Mouse (Mus musculus) liver, embryonic 13.5 days (tissue): ENCODE results near the gene Stbd1. TPM values are rescaled to one million over a fixed set of nuclear protein-coding genes. Genes with fewer than 3 reads are reported as not detected.

Source experiments
- ATAC-seq: fragments of 200-750 bp; cut with Nextera tagmentation; 2 replicates; pipeline ENCODE4 v1.8.0; 2017; ENCODE audit warnings: low read depth, mild to moderate bottlenecking, moderate number of reproducible peaks, moderate library complexity
- DNase-seq: peaks from one replicate; pipeline ENCODE4 v3.0.0; 2022
- H3K27ac ChIP-seq: fragments of 300-500 bp; sonication (generic); 2 replicates; pipeline ENCODE4 v1.5.1; 2015; ENCODE audit warnings: moderate library complexity, mild to moderate bottlenecking, inconsistent platforms
- H3K27me3 ChIP-seq: fragments of 300-500 bp; sonication (generic); 2 replicates; pipeline ENCODE4 v1.6.1; 2015; ENCODE audit warnings: mild to moderate bottlenecking, inconsistent platforms
- H3K36me3 ChIP-seq: fragments of 300-500 bp; sonication (generic); 2 replicates; pipeline ENCODE4 v1.6.1; 2015; ENCODE audit warnings: mild to moderate bottlenecking, inconsistent platforms
- H3K4me1 ChIP-seq: fragments of 300-500 bp; sonication (generic); replicated peaks from 2 replicates; pipeline ENCODE4 v1.6.1; 2015; ENCODE audit warnings: inconsistent platforms
- H3K4me2 ChIP-seq: fragments of 300-500 bp; sonication (generic); 2 replicates; pipeline ENCODE4 v1.6.1; 2015; ENCODE audit warnings: inconsistent platforms, mild to moderate bottlenecking, moderate library complexity
- H3K4me3 ChIP-seq: fragments of 300-500 bp; sonication (generic); replicated peaks from 2 replicates; pipeline ENCODE4 v1.5.1; 2015; ENCODE audit warnings: mild to moderate bottlenecking, inconsistent platforms
- H3K9ac ChIP-seq: fragments of 300-500 bp; sonication (generic); 2 replicates; pipeline ENCODE4 v1.6.1; 2015; ENCODE audit warnings: mild to moderate bottlenecking, inconsistent platforms
- H3K9me3 ChIP-seq: fragments of 300-500 bp; sonication (generic); replicated peaks from 2 replicates; pipeline ENCODE4 v1.6.1; 2016; ENCODE audit warnings: inconsistent platforms
- WGBS: fragments of 180-500 bp; shearing (Covaris S2); methylation state at CpG from one replicate; pipeline ENCODE4 v1.1.7; 2015; ENCODE audit not compliant: insufficient replicate concordance; 5-methylcytosine and 5-hydroxymethylcytosine counted together
- polyA plus RNA-seq: library from polyadenylated mRNA; unstranded; fragments of >200 nt; fragmentation: Nextera tagmentation; extraction: Ambion mirVana; gene quantifications from 2 replicates; pipeline ENCODE4 v1.2.1, GENCODE M21; 2015

Stbd1 gene
- polyA plus RNA-seq, 1 experiment from 2014 or later = 5.1 TPM

- DNase-seq (no peak), ATAC-seq (no peak)
- Histone ChIP-seq H3K9me3 (no peaks in the 10 kb centered on the region), H3K27ac (no peak overlapping the region), H3K4me3 (no peak overlapping the region), H3K4me1 (no peaks in the 10 kb centered on the region), H3K27me3 (no peaks in the 10 kb centered on the region), H3K36me3 (no peaks in the 10 kb centered on the region), H3K9ac (no peak overlapping the region), H3K4me2 (no peak overlapping the region)
- 67% methylated on average over 5 of the region's 5 CpGs for WGBS
These were observed 7.8 kb upstream of the Stbd1 start for GRCm38 (mm10) chr5:92595026-92595425.

- H3K4me2 ChIP-seq = no peak overlapping the region
- H3K36me3 ChIP-seq = no peaks in the 10 kb centered on the region
- 74% methylated on average over 8 of the region's 8 CpGs for WGBS
- no peaks in the 10 kb centered on the region for H3K9me3 ChIP-seq
- H3K27me3 ChIP-seq = peaks cover 8% of the 10 kb centered on the region
- H3K27ac ChIP-seq = no peak overlapping the region
- DNase-seq (no peak), ATAC-seq (no peak)
- H3K4me1 ChIP-seq = no peaks in the 10 kb centered on the region
- no peak overlapping the region for H3K4me3 ChIP-seq
- no peak overlapping the region for H3K9ac ChIP-seq
These were observed 6.0 kb upstream of the Stbd1 start for GRCm38 (mm10) chr5:92596865-92597264.

- DNase-seq = no peak
- WGBS = 67% methylated on average over 10 of the region's 10 CpGs
These were observed 3.8 kb upstream of the Stbd1 start for GRCm38 (mm10) chr5:92599030-92599429.

GRCm38 (mm10) chr5:92604452-92605247, 1.8 kb downstream of the Stbd1 start:
- peaks cover 41% of the 10 kb centered on the region for H3K27me3 ChIP-seq
- H3K36me3 ChIP-seq = no peaks in the 10 kb centered on the region
- H3K27ac ChIP-seq = no peak overlapping the region
- ATAC-seq = no peak
- H3K4me2 ChIP-seq = no peak overlapping the region
- H3K4me3 ChIP-seq = no peak overlapping the region
- H3K9me3 ChIP-seq = no peaks in the 10 kb centered on the region
- H3K4me1 ChIP-seq = peaks cover 10% of the 10 kb centered on the region
- DNase-seq = no peak
- 65% methylated on average over 10 of the region's 10 CpGs for WGBS
- no peak overlapping the region for H3K9ac ChIP-seq

More at GRCm38 (mm10) chr5:92599030-92599429, 3.8 kb upstream of the Stbd1 start:
- Histone ChIP-seq H3K27me3 (peaks cover 29% of the 10 kb centered on the region), H3K27ac (no peak overlapping the region), H3K36me3 (no peaks in the 10 kb centered on the region), H3K4me2 (no peak overlapping the region), H3K4me3 (no peak overlapping the region), H3K9ac (no peak overlapping the region), H3K4me1 (peaks cover 6% of the 10 kb centered on the region; the same call in 1 of the 2 replicates), H3K9me3 (no peaks in the 10 kb centered on the region)
- ATAC-seq = no peak

- H3K27me3 ChIP-seq = peaks cover 25% of the 10 kb centered on the region
- DNase-seq (no peak), ATAC-seq (no peak)
- H3K4me2 ChIP-seq = no peak overlapping the region
- 62% methylated on average over 5 of the region's 5 CpGs for WGBS
- H3K4me1 ChIP-seq = peaks cover 10% of the 10 kb centered on the region
- no peak overlapping the region for H3K4me3 ChIP-seq
- H3K27ac ChIP-seq = no peak overlapping the region
- no peak overlapping the region for H3K9ac ChIP-seq
- H3K36me3 ChIP-seq = no peaks in the 10 kb centered on the region
- no peaks in the 10 kb centered on the region for H3K9me3 ChIP-seq
These were observed 4.8 kb downstream of the Stbd1 start for GRCm38 (mm10) chr5:92607492-92608229.

- DNase-seq = no peak
- H3K4me3 ChIP-seq = no peak overlapping the region
- no peak overlapping the region for H3K9ac ChIP-seq
- no peaks in the 10 kb centered on the region for H3K27me3 ChIP-seq
- no peak overlapping the region for H3K27ac ChIP-seq
- H3K4me2 ChIP-seq = no peak overlapping the region
- no peak for ATAC-seq
- H3K9me3 ChIP-seq = no peaks in the 10 kb centered on the region
- 63% methylated on average over 4 of the region's 4 CpGs for WGBS
- H3K4me1 ChIP-seq = no peaks in the 10 kb centered on the region
- H3K36me3 ChIP-seq = no peaks in the 10 kb centered on the region
These were observed 9.9 kb downstream of the Stbd1 start for GRCm38 (mm10) chr5:92612756-92613155.

- Histone ChIP-seq H3K4me2 (no peak overlapping the region), H3K9me3 (no peaks in the 10 kb centered on the region), H3K27me3 (no peaks in the 10 kb centered on the region), H3K36me3 (no peaks in the 10 kb centered on the region), H3K9ac (no peak overlapping the region), H3K4me3 (no peak overlapping the region), H3K4me1 (no peaks in the 10 kb centered on the region), H3K27ac (no peak overlapping the region)
- 75% methylated on average over 5 of the region's 5 CpGs for WGBS
- ATAC-seq (no peak), DNase-seq (no peak)
These were observed 19.0 kb downstream of the Stbd1 start for GRCm38 (mm10) chr5:92621883-92622282.

GRCm38 (mm10) chr5:92627896-92628295, 25.1 kb downstream of the Stbd1 start:
- Histone ChIP-seq H3K4me2 (no peak overlapping the region), H3K4me3 (no peak overlapping the region), H3K27me3 (no peaks in the 10 kb centered on the region), H3K9me3 (no peaks in the 10 kb centered on the region), H3K9ac (no peak overlapping the region), H3K27ac (no peak overlapping the region), H3K36me3 (no peaks in the 10 kb centered on the region), H3K4me1 (no peaks in the 10 kb centered on the region)
- ATAC-seq = no peak
- WGBS = 62% methylated on average over 7 of the region's 7 CpGs
- DNase-seq = no peak

- no peak for ATAC-seq
- WGBS = 47% methylated on average over 4 of the region's 4 CpGs
- no peak for DNase-seq
These were observed 30.7 kb downstream of the Stbd1 start for GRCm38 (mm10) chr5:92633526-92633925.

GRCm38 (mm10) chr5:92634916-92635315, 32.1 kb downstream of the Stbd1 start:
- H3K36me3 ChIP-seq = no peaks in the 10 kb centered on the region
- H3K27me3 ChIP-seq = no peaks in the 10 kb centered on the region
- ATAC-seq = no peak
- H3K4me3 ChIP-seq = no peak overlapping the region
- WGBS = 55% methylated on average over 3 of the region's 3 CpGs
- no peak for DNase-seq
- no peak overlapping the region for H3K4me2 ChIP-seq
- no peaks in the 10 kb centered on the region for H3K4me1 ChIP-seq
- no peak overlapping the region for H3K9ac ChIP-seq
- no peak overlapping the region for H3K27ac ChIP-seq
- H3K9me3 ChIP-seq = no peaks in the 10 kb centered on the region

More at GRCm38 (mm10) chr5:92633526-92633925, 30.7 kb downstream of the Stbd1 start:
- no peaks in the 10 kb centered on the region for H3K4me1 ChIP-seq
- H3K27me3 ChIP-seq = no peaks in the 10 kb centered on the region
- H3K36me3 ChIP-seq = no peaks in the 10 kb centered on the region
- no peak overlapping the region for H3K9ac ChIP-seq
- no peak overlapping the region for H3K27ac ChIP-seq
- H3K4me2 ChIP-seq = no peak overlapping the region
- no peaks in the 10 kb centered on the region for H3K9me3 ChIP-seq
- H3K4me3 ChIP-seq = no peak overlapping the region

GRCm38 (mm10) chr5:92635891-92636290, 33.0 kb downstream of the Stbd1 start:
- H3K36me3 ChIP-seq = no peaks in the 10 kb centered on the region
- no peak overlapping the region for H3K4me3 ChIP-seq
- H3K4me2 ChIP-seq = no peak overlapping the region
- H3K27me3 ChIP-seq = no peaks in the 10 kb centered on the region
- no peaks in the 10 kb centered on the region for H3K4me1 ChIP-seq
- WGBS = 75% methylated on average over 5 of the region's 5 CpGs
- no peak overlapping the region for H3K9ac ChIP-seq
- H3K27ac ChIP-seq = no peak overlapping the region
- no peaks in the 10 kb centered on the region for H3K9me3 ChIP-seq
- DNase-seq (no peak), ATAC-seq (no peak)
